Mouse (Mus musculus): Measurements from ENCODE around the gene Rap1a.

DNA sequence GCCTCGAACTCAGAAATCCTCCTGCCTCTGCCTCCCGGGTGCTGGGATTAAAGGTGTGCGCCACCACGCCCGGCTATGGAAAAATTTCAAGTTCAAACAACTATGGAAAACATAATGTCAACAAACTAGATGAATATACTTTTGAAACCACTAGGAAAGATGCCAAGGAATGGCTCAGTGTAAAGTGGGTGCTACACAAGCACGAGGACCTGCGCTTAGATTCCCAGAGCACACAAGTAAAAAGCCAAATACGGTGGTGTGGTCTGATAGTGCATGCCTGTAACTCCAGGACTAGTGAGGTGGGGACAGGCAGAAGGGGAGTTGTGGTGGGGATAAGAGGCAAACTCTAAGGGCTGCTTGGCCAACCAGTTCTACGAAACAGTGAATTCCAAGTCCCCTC lies 46.0 kb downstream of the Rap1a start:
- TF ChIP-seq GATA1 (IDR thresholded peaks at IDR 0.05; ENCODE audit: low read length): no peak
- no peak for TF ChIP-seq TAL1 (IDR thresholded peaks at IDR 0.05; ENCODE audit: low read length)
